Mouse (Mus musculus): ENCODE results near the gene Pum2. TPM values are rescaled to one million over a fixed set of nuclear protein-coding genes. Genes with fewer than 3 reads are reported as not detected.

The Pum2 gene
- polyA plus RNA-seq, 1 experiment from 2014 or later, result 47.9 TPM

GRCm38 (mm10) chr12:8781681-8782378 is 107.9 kb downstream of the Pum2 start:
- no peak overlapping the region for H3K4me2 ChIP-seq
- no peak overlapping the region for H3K9ac ChIP-seq
- H3K4me3 ChIP-seq (replicated peaks), result no peak overlapping the region
- H3K27ac ChIP-seq, result no peak overlapping the region
- peaks cover 52% of the 10 kb centered on the region for H3K4me1 ChIP-seq
- ATAC-seq (replicated peaks; ENCODE audit: low FRiP score), result no peak
- no peaks in the 10 kb centered on the region for H3K9me3 ChIP-seq (replicated peaks)
- no peaks in the 10 kb centered on the region for H3K27me3 ChIP-seq
- 81% methylated on average over 9 of the region's 9 CpGs for WGBS
- no peaks in the 10 kb centered on the region for H3K36me3 ChIP-seq

- Histone ChIP-seq H3K27ac (no peak overlapping the region), H3K27me3 (no peaks in the 10 kb centered on the region), H3K36me3 (no peaks in the 10 kb centered on the region), H3K9ac (no peak overlapping the region), H3K4me2 (no peak overlapping the region), H3K4me1 (peaks cover 47% of the 10 kb centered on the region), H3K9me3 (replicated peaks) (no peaks in the 10 kb centered on the region), H3K4me3 (replicated peaks) (no peak overlapping the region)
- ATAC-seq (replicated peaks; ENCODE audit: low FRiP score), result no peak
- 69% methylated on average over 3 of the region's 3 CpGs for WGBS
These were observed 108.6 kb downstream of the Pum2 start for GRCm38 (mm10) chr12:8782565-8782964.

GRCm38 (mm10) chr12:8784189-8784588 is 110.3 kb downstream of the Pum2 start:
- Histone ChIP-seq H3K4me1 (peaks cover 42% of the 10 kb centered on the region), H3K9me3 (replicated peaks) (no peaks in the 10 kb centered on the region), H3K27me3 (no peaks in the 10 kb centered on the region), H3K4me2 (no peak overlapping the region), H3K9ac (no peak overlapping the region), H3K36me3 (no peaks in the 10 kb centered on the region), H3K4me3 (replicated peaks) (no peak overlapping the region), H3K27ac (no peak overlapping the region)
- WGBS, result 71% methylated on average over 9 of the region's 9 CpGs
- no peak for ATAC-seq (replicated peaks; ENCODE audit: low FRiP score)

- H3K36me3 ChIP-seq, result peaks cover 20% of the 10 kb centered on the region
These were observed 112.5 kb downstream of the Pum2 start for GRCm38 (mm10) chr12:8786476-8786875.

GRCm38 (mm10) chr12:8786984-8787730 is 113.2 kb downstream of the Pum2 start:
- ATAC-seq (replicated peaks; ENCODE audit: low FRiP score), result no peak
- H3K36me3 ChIP-seq, result peaks cover 26% of the 10 kb centered on the region
- H3K4me3 ChIP-seq (replicated peaks), result no peak overlapping the region
- H3K27ac ChIP-seq, result no peak overlapping the region
- no peaks in the 10 kb centered on the region for H3K9me3 ChIP-seq (replicated peaks)
- peaks cover 26% of the 10 kb centered on the region for H3K4me1 ChIP-seq
- no peaks in the 10 kb centered on the region for H3K27me3 ChIP-seq
- no peak overlapping the region for H3K4me2 ChIP-seq
- WGBS, result 83% methylated on average over 12 of the region's 12 CpGs
- no peak overlapping the region for H3K9ac ChIP-seq

More at GRCm38 (mm10) chr12:8786476-8786875, 112.5 kb downstream of the Pum2 start:
- no peak overlapping the region; the same call in 1 of the 2 replicates for H3K27ac ChIP-seq
- H3K9me3 ChIP-seq (replicated peaks), result no peaks in the 10 kb centered on the region
- no peak overlapping the region for H3K4me2 ChIP-seq
- no peak overlapping the region for H3K4me3 ChIP-seq (replicated peaks)
- peaks cover 30% of the 10 kb centered on the region for H3K4me1 ChIP-seq
- no peak for ATAC-seq (replicated peaks; ENCODE audit: low FRiP score)
- WGBS, result 54% methylated on average over 5 of the region's 5 CpGs
- H3K9ac ChIP-seq, result no peak overlapping the region
- H3K27me3 ChIP-seq, result no peaks in the 10 kb centered on the region

- Histone ChIP-seq H3K4me2 (no peak overlapping the region), H3K4me3 (replicated peaks) (no peak overlapping the region), H3K9me3 (replicated peaks) (no peaks in the 10 kb centered on the region), H3K36me3 (peaks cover 39% of the 10 kb centered on the region), H3K4me1 (peaks cover 20% of the 10 kb centered on the region), H3K9ac (no peak overlapping the region), H3K27me3 (no peaks in the 10 kb centered on the region), H3K27ac (no peak overlapping the region)
- no peak for ATAC-seq (replicated peaks; ENCODE audit: low FRiP score)
- WGBS, result 72% methylated on average over 3 of the region's 3 CpGs
These were observed 114.5 kb downstream of the Pum2 start for GRCm38 (mm10) chr12:8788469-8788868.

- peaks cover 16% of the 10 kb centered on the region for H3K4me1 ChIP-seq
- no peaks in the 10 kb centered on the region for H3K9me3 ChIP-seq (replicated peaks)
- H3K9ac ChIP-seq, result no peak overlapping the region
- ATAC-seq (replicated peaks; ENCODE audit: low FRiP score), result no peak
- no peaks in the 10 kb centered on the region for H3K27me3 ChIP-seq
- H3K27ac ChIP-seq, result no peak overlapping the region
- peaks cover 59% of the 10 kb centered on the region for H3K36me3 ChIP-seq
- no peak overlapping the region for H3K4me2 ChIP-seq
- no peak overlapping the region for H3K4me3 ChIP-seq (replicated peaks)
- 91% methylated on average over 12 of the region's 12 CpGs for WGBS
These were observed 116.7 kb downstream of the Pum2 start for GRCm38 (mm10) chr12:8790615-8791014.

- Histone ChIP-seq H3K4me1 (peaks cover 10% of the 10 kb centered on the region), H3K9ac (no peak overlapping the region), H3K9me3 (replicated peaks) (no peaks in the 10 kb centered on the region), H3K36me3 (peaks cover 59% of the 10 kb centered on the region), H3K4me3 (replicated peaks) (no peak overlapping the region), H3K27ac (no peak overlapping the region), H3K27me3 (no peaks in the 10 kb centered on the region), H3K4me2 (no peak overlapping the region)
- WGBS, result 90% methylated on average over 2 of the region's 2 CpGs
- no peak for ATAC-seq (replicated peaks; ENCODE audit: low FRiP score)
These were observed 119.6 kb downstream of the Pum2 start for GRCm38 (mm10) chr12:8793410-8794051.

- peak overlapping the region; percentile 28; the same call in 1 of the 2 replicates for H3K27ac ChIP-seq
- no peaks in the 10 kb centered on the region for H3K9me3 ChIP-seq (replicated peaks)
- no peak overlapping the region for H3K4me3 ChIP-seq (replicated peaks)
- 86% methylated on average over 7 of the region's 7 CpGs for WGBS
- H3K4me2 ChIP-seq, result no peak overlapping the region
- peaks cover 17% of the 10 kb centered on the region for H3K4me1 ChIP-seq
- H3K27me3 ChIP-seq, result no peaks in the 10 kb centered on the region
- ATAC-seq (replicated peaks; ENCODE audit: low FRiP score), result no peak
- peaks cover 25% of the 10 kb centered on the region for H3K36me3 ChIP-seq
- no peak overlapping the region for H3K9ac ChIP-seq
These were observed 124.0 kb downstream of the Pum2 start for GRCm38 (mm10) chr12:8797936-8798335.

- ATAC-seq (replicated peaks; ENCODE audit: low FRiP score), result no peak
- Histone ChIP-seq H3K4me2 (no peak overlapping the region), H3K4me3 (replicated peaks) (no peak overlapping the region), H3K27me3 (no peaks in the 10 kb centered on the region), H3K9ac (no peak overlapping the region), H3K36me3 (peaks cover 19% of the 10 kb centered on the region), H3K27ac (peak overlapping the region; percentile 28; the same call in 1 of the 2 replicates), H3K4me1 (peaks cover 21% of the 10 kb centered on the region), H3K9me3 (replicated peaks) (no peaks in the 10 kb centered on the region)
- 28% methylated on average over 9 of the region's 9 CpGs for WGBS
These were observed 124.6 kb downstream of the Pum2 start for GRCm38 (mm10) chr12:8798486-8799020.

Data from kidney, embryonic 15.5 days (tissue).